Mouse (Mus musculus) ES-E14 (cell line): ENCODE data around the gene Atxn1.

Source experiments
- HCFC1 ChIP-seq: IDR thresholded peaks from 2 replicates; pipeline ENCODE4 v1.6.1; 2012; ENCODE audit warnings: low read length, inconsistent platforms, borderline replicate concordance; ENCODE audit not compliant: insufficient read depth
- MAFK ChIP-seq: IDR thresholded peaks from 2 replicates; pipeline ENCODE4 v1.6.1; 2014; ENCODE audit warnings: mild to moderate bottlenecking, low read depth, low read length, inconsistent platforms; ENCODE audit not compliant: insufficient read depth
- ZC3H11A ChIP-seq: IDR thresholded peaks from 2 replicates; pipeline ENCODE4 v1.6.1; 2012; ENCODE audit warnings: low read depth, mild to moderate bottlenecking, inconsistent platforms, low read length, borderline replicate concordance

- TF ChIP-seq HCFC1 (no peak), MAFK (no peak), ZC3H11A (no peak)
These were observed 84.9 kb downstream of the Atxn1 start for GRCm38 (mm10) chr13:45879746-45880542.
